In genomic region chr4:74014048-74014500, GRCm38 (mm10) we compare ENCODE assay signal across 10 mouse cellular contexts. TPM values are rescaled to one million over a fixed set of nuclear protein-coding genes. Genes with fewer than 3 reads are reported as not detected.
DNase-seq lines count a peak whose midpoint lies in the region; ATAC-seq lines count a peak whose summit lies in the region.
"Had no signal": no experiment of that assay in that cellular context is flagged by ENCODE, and none has a peak within 500 bp of the region (broad histone marks: within the 10 kb centered on the region; RNA-seq: fewer than 3 reads in every experiment).

No protein-coding gene starts in this region.

- H3K9me3 ChIP-seq in kidney, embryonic 15.5 days (replicated peaks) = no peaks in the 10 kb centered on the region
- H3K9me3 ChIP-seq in embryonic facial prominence, embryonic 10.5 days = no peaks in the 10 kb centered on the region
- H3K9me3 ChIP-seq in hindbrain, embryonic 14.5 days (ENCODE audit: control insufficient read depth, low read length) = no peaks in the 10 kb centered on the region
- H3K9me3 ChIP-seq in midbrain, embryonic 11.5 days (ENCODE audit: control insufficient read depth, low read length) = no peaks in the 10 kb centered on the region

- H3K27me3 ChIP-seq in kidney, embryonic 15.5 days = peaks cover 17% of the 10 kb centered on the region
- H3K27me3 ChIP-seq in embryonic facial prominence, embryonic 10.5 days (replicated peaks; ENCODE audit: low read depth, poor library complexity, severe bottlenecking) = peaks cover 31% of the 10 kb centered on the region
- H3K27me3 ChIP-seq in hindbrain, embryonic 14.5 days (ENCODE audit: control insufficient read depth, insufficient read depth, low read length) = no peaks in the 10 kb centered on the region
- H3K27me3 ChIP-seq in midbrain, embryonic 11.5 days (ENCODE audit: control insufficient read depth, insufficient read depth, low read length) = no peaks in the 10 kb centered on the region; the same call in none of the 2 replicates

- H3K4me2 ChIP-seq in kidney, embryonic 15.5 days = peak overlapping the region; percentile 93
- H3K4me2 ChIP-seq in hindbrain, embryonic 14.5 days (replicated peaks) = peak overlapping the region; percentile 78
- peak overlapping the region; percentile 87 for H3K4me2 ChIP-seq in midbrain, embryonic 11.5 days

- peak overlapping the region; percentile 29 for H3K9ac ChIP-seq in kidney, embryonic 15.5 days
- peak overlapping the region; percentile 86 for H3K9ac ChIP-seq in hindbrain, embryonic 14.5 days
- H3K9ac ChIP-seq in midbrain, embryonic 11.5 days (ENCODE audit: low read length) = peak overlapping the region; percentile 78

- H3K27ac ChIP-seq in kidney, embryonic 15.5 days = no peak overlapping the region
- H3K27ac ChIP-seq in embryonic facial prominence, embryonic 10.5 days (replicated peaks) = peak overlapping the region; percentile 80
- H3K27ac ChIP-seq in hindbrain, embryonic 14.5 days = peak overlapping the region; percentile 96
- H3K27ac ChIP-seq in midbrain, embryonic 11.5 days (ENCODE audit: low read depth, low read length) = no peak overlapping the region

- H3K36me3 ChIP-seq in kidney, embryonic 15.5 days = no peaks in the 10 kb centered on the region
- no peaks in the 10 kb centered on the region for H3K36me3 ChIP-seq in embryonic facial prominence, embryonic 10.5 days (replicated peaks)
- no peaks in the 10 kb centered on the region for H3K36me3 ChIP-seq in hindbrain, embryonic 14.5 days (replicated peaks; ENCODE audit: control insufficient read depth, insufficient read depth)
- no peaks in the 10 kb centered on the region for H3K36me3 ChIP-seq in midbrain, embryonic 11.5 days (ENCODE audit: control insufficient read depth, insufficient read depth, low read length)

- H3K4me1 ChIP-seq in kidney, embryonic 15.5 days = peaks cover 7% of the 10 kb centered on the region
- peaks cover 14% of the 10 kb centered on the region for H3K4me1 ChIP-seq in embryonic facial prominence, embryonic 10.5 days
- peaks cover 15% of the 10 kb centered on the region for H3K4me1 ChIP-seq in hindbrain, embryonic 14.5 days (replicated peaks; ENCODE audit: control insufficient read depth, insufficient read depth, low read length)
- H3K4me1 ChIP-seq in midbrain, embryonic 11.5 days (ENCODE audit: control insufficient read depth, insufficient read depth, low read length) = peaks cover 4% of the 10 kb centered on the region; the same call in 1 of the 2 replicates

- WGBS in kidney, embryonic 15.5 days = 5% methylated on average over 11 of the region's 11 CpGs
- 5% methylated on average over 11 of the region's 11 CpGs for WGBS in embryonic facial prominence, embryonic 10.5 days
- WGBS in hindbrain, embryonic 14.5 days = 8% methylated on average over 11 of the region's 11 CpGs
- 10% methylated on average over 11 of the region's 11 CpGs for WGBS in midbrain, embryonic 11.5 days

- ATAC-seq in kidney, embryonic 15.5 days (replicated peaks; ENCODE audit: low FRiP score) = peak; percentile 53
- no peak; the same call in 1 of the 2 replicates for ATAC-seq in hindbrain, embryonic 14.5 days (ENCODE audit: low FRiP score)
- ATAC-seq in midbrain, embryonic 11.5 days (ENCODE audit: low FRiP score) = no peak
- ATAC-seq in erythroblast, adult 5-6 weeks (replicated peaks; ENCODE audit: low FRiP score, poor library complexity, severe bottlenecking) = no peak

- H3K4me3 ChIP-seq in kidney, embryonic 15.5 days (replicated peaks) = peak overlapping the region; percentile 57
- peak overlapping the region; percentile 67 for H3K4me3 ChIP-seq in embryonic facial prominence, embryonic 10.5 days
- H3K4me3 ChIP-seq in hindbrain, embryonic 14.5 days (replicated peaks; ENCODE audit: low read length) = peak overlapping the region; percentile 76
- H3K4me3 ChIP-seq in midbrain, embryonic 11.5 days (ENCODE audit: low read depth, low read length) = peak overlapping the region; percentile 48
- H3K4me3 ChIP-seq: myocyte had no signal

- DNase-seq in kidney, postnatal 25 days = no peak
- DNase-seq in embryonic facial prominence, embryonic 10.5 days (ENCODE audit: low spot score) = no peak
- DNase-seq in hindbrain, embryonic 14.5 days (ENCODE audit: low spot score) = peak; percentile 42
- peak; percentile 93 for DNase-seq in midbrain, embryonic 11.5 days (ENCODE audit: low spot score, missing footprints)
- no peak for DNase-seq in ovary, postnatal 36 days (ENCODE audit: low spot score)
- no peak for DNase-seq in MN1 (ENCODE audit: low spot score)

RNA-seq across cellular contexts. Expression of gene Frmd3, which starts 0.8 kb away (rescaled TPM):
- 1.4 and 1.6 TPM in 2 replicates for polyA plus RNA-seq in kidney, embryonic 15.5 days (2015; fragmentation: Nextera tagmentation; extraction: Ambion mirVana)
- polyA plus RNA-seq in embryonic facial prominence, embryonic 10.5 days (2016; fragmentation: Nextera tagmentation; extraction: Ambion mirVana) = 2.2 and 3.4 TPM in 2 replicates
- 36.6 and 39.5 TPM in 2 replicates for polyA plus RNA-seq in hindbrain, embryonic 14.5 days (2014; fragmentation: Nextera tagmentation; extraction: Ambion mirVana)
- polyA plus RNA-seq in midbrain, embryonic 11.5 days (2014; fragmentation: Nextera tagmentation; extraction: Ambion mirVana) = 3.2 and 4.1 TPM in 2 replicates
- not detected in 2 replicates for total RNA-seq in erythroblast, adult 5-6 weeks (2015; ENCODE audit: low replicate concordance)
- total RNA-seq in erythroblast, adult 5-6 weeks (2017; ENCODE audit: low replicate concordance) = not detected in 2 replicates
- polyA plus RNA-seq: gonadal fat pad, adult 2 months; myocyte had no signal

Comparison
In these comparisons a context has a peak if more than half of its experiments do, and no peak if none do; other contexts are left out.
1. H3K27ac ChIP-seq: peak in embryonic facial prominence, embryonic 10.5 days (single experiment) and hindbrain, embryonic 14.5 days (single experiment); none in kidney, embryonic 15.5 days (single experiment) and midbrain, embryonic 11.5 days (single experiment).
2. H3K9ac ChIP-seq: peak in every context shown above with its lines; median percentile 86 in hindbrain, embryonic 14.5 days; 78 in midbrain, embryonic 11.5 days; 29 in kidney, embryonic 15.5 days.
3. DNase-seq: peak in hindbrain, embryonic 14.5 days (single experiment) and midbrain, embryonic 11.5 days (single experiment); none in kidney, postnatal 25 days (0 of 2), embryonic facial prominence, embryonic 10.5 days (single experiment), ovary, postnatal 36 days (single experiment) and MN1 (single experiment).
4. Peak in every context shown above with its lines, with median percentiles within 50 percentile points of each other: H3K4me2 ChIP-seq and H3K4me3 ChIP-seq.